Mouse (Mus musculus) embryonic facial prominence, embryonic 14.5 days (tissue): Measurements from ENCODE around the gene Abr. TPM values are rescaled to one million over a fixed set of nuclear protein-coding genes. Genes with fewer than 3 reads are reported as not detected.

Experiments used
- ATAC-seq: fragments of 200-750 bp; cut with Nextera tagmentation; 2 replicates; pipeline ENCODE4 v1.8.0; 2017; ENCODE audit warnings: low read depth, moderate number of reproducible peaks, moderate TSS enrichment
- DNase-seq: peaks from one replicate; pipeline ENCODE4 v3.0.0-alpha.2; 2015; ENCODE audit warnings: low spot score
- H3K27ac ChIP-seq: fragments of 300-500 bp; sonication (generic); replicated peaks from 2 replicates; pipeline ENCODE4 v1.5.1; 2014; ENCODE audit warnings: low read depth, mild to moderate bottlenecking, low read length, moderate library complexity
- H3K27me3 ChIP-seq: fragments of 300-500 bp; sonication (generic); replicated peaks from 2 replicates; pipeline ENCODE4 v1.6.1; 2014; ENCODE audit warnings: low read length; ENCODE audit not compliant: control insufficient read depth, insufficient read depth
- H3K36me3 ChIP-seq: fragments of 300-500 bp; sonication (generic); 2 replicates; pipeline ENCODE4 v1.6.1; 2014; ENCODE audit warnings: low read length, mixed read lengths; ENCODE audit not compliant: control insufficient read depth, insufficient read depth
- H3K4me1 ChIP-seq: fragments of 300-500 bp; sonication (generic); 2 replicates; pipeline ENCODE4 v1.6.1; 2014; ENCODE audit warnings: antibody characterized with exemption, low read length; ENCODE audit not compliant: control insufficient read depth, insufficient read depth
- H3K4me2 ChIP-seq: fragments of 300-500 bp; sonication (generic); 2 replicates; pipeline ENCODE4 v1.6.1; 2014; ENCODE audit warnings: low read depth, mild to moderate bottlenecking, low read length, moderate library complexity, mixed read lengths
- H3K4me3 ChIP-seq: fragments of 300-500 bp; sonication (generic); 2 replicates; pipeline ENCODE4 v1.5.1; 2014; ENCODE audit warnings: low read depth, mild to moderate bottlenecking, low read length
- H3K9ac ChIP-seq: fragments of 300-500 bp; sonication (generic); 2 replicates; pipeline ENCODE4 v1.6.1; 2014; ENCODE audit warnings: low read depth, mild to moderate bottlenecking, low read length, moderate library complexity, mixed read lengths
- H3K9me3 ChIP-seq: fragments of 300-500 bp; sonication (generic); 2 replicates; pipeline ENCODE4 v1.6.1; 2016; ENCODE audit warnings: low read length; ENCODE audit not compliant: control insufficient read depth
- WGBS: fragments of 180-500 bp; shearing (Covaris S2); extraction: QIAGEN DNeasy Blood & Tissue Kit; methylation state at CpG from one replicate; pipeline ENCODE4 v1.1.7; 2014; 5-methylcytosine and 5-hydroxymethylcytosine counted together
- polyA plus RNA-seq: library from polyadenylated mRNA; unstranded; fragments of >200 nt; fragmentation: Nextera tagmentation; extraction: Ambion mirVana; gene quantifications from 2 replicates; pipeline ENCODE4 v1.2.1, GENCODE M21; 2014

Abr gene
- polyA plus RNA-seq, 1 experiment from 2014 or later, result 35.3 TPM

DNA sequence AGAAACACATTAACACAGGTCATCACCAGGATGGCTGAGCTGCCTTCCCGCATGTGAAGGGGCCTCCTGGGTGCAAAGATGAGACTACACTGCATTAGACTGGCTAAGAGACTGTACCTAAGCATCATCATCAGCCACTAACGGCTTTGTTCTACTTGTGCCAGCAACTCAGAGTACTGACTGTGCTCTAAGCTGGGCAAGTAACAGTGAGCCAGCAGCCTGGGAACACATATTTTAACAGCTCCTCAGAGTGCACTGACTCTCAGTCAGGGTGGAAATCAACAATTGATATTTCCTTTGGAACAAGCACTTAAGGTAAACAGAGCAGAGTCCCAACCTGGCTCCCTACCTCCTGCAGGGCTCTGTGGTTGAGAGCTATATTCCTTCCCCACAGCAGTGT lies 250.0 kb downstream of the Abr start:
- Histone ChIP-seq H3K36me3 (no peaks in the 10 kb centered on the region), H3K4me2 (no peak overlapping the region), H3K9ac (0 out of 2 replicates have a peak overlapping the region, but pooled peaks have one; percentile 14), H3K27ac (peak overlapping the region; percentile 52; the same call in 1 of the 2 replicates), H3K4me3 (no peak overlapping the region), H3K9me3 (no peaks in the 10 kb centered on the region), H3K27me3 (no peaks in the 10 kb centered on the region), H3K4me1 (peaks cover 50% of the 10 kb centered on the region)
- ATAC-seq (no peak), DNase-seq (no peak)
- 60% methylated on average over 2 of the region's 2 CpGs for WGBS

DNA sequence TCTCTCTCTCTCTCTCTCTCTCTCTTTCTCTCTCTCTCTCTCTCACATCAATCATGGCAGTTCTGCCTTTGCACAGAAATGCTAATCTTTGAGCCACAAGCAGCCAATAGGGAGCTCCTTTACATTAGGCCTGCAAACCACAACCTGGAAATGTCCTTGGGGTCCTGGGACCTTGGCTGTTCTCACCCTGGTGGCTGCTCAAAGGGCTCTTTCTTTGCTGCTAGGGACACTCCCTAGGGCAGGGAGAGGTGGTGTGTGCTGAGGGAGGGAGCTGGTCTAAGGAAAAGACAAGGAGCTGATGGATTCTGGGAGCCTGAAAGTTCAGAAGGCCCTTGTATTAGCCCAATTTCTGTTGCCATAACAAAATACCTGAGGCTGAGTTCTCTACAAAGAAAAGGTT lies 251.6 kb downstream of the Abr start:
- no peaks in the 10 kb centered on the region for H3K9me3 ChIP-seq
- ATAC-seq (no peak), DNase-seq (no peak)
- no peak overlapping the region for H3K27ac ChIP-seq
- no peak overlapping the region for H3K4me3 ChIP-seq
- no peak overlapping the region for H3K4me2 ChIP-seq
- no peak overlapping the region for H3K9ac ChIP-seq
- no peaks in the 10 kb centered on the region for H3K27me3 ChIP-seq
- peaks cover 8% of the 10 kb centered on the region; the same call in 1 of the 2 replicates for H3K36me3 ChIP-seq
- H3K4me1 ChIP-seq, result peaks cover 44% of the 10 kb centered on the region

Other genes starting within 250 kb of the Abr start
- gene Nxn, start 223.2 kb downstream of the Abr start, polyA plus RNA-seq, result 63.8 and 70.2 TPM in 2 replicates
- gene Timm22, start 215.4 kb downstream of the Abr start, polyA plus RNA-seq, result 113 and 124 TPM in 2 replicates
- gene Bhlha9, start 50.2 kb upstream of the Abr start, polyA plus RNA-seq, result 0.14 TPM in 1 of 2 replicates, not detected in the other
- gene Trarg1, start 57.5 kb upstream of the Abr start, polyA plus RNA-seq, result 2.5 and 3.9 TPM in 2 replicates
- 36.1 and 39.6 TPM in 2 replicates for gene Gosr1, start 141.3 kb upstream of the Abr start, polyA plus RNA-seq
- gene Cpd, start 224.7 kb upstream of the Abr start, polyA plus RNA-seq, result 22.7 and 23.2 TPM in 2 replicates